In the genomic region with DNA sequence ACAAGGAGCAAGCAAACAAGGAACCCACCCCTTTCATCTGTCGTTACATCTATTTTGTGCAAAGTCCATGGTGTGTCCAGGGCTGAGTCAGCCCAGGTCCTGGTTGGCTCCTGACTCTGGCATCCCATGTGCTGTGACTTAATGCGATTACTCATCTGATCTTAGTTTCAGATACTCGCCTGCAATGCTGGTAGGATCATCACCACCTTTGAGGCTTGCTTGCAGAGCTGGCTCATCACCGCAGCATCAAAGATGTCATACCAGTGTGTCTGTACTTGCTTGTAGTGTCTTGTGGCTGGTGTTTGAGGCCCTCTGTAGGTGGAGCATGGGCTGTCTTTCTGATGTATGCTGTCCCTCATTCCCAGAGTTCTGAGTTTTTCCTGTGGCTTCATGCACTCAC, we compare ENCODE assay signal across 16 mouse cellular contexts.
A peak's percentile ranks its signal among the peaks of the same experiment; 100 is the strongest.
DNase-seq lines count a peak whose midpoint lies in the region; ATAC-seq and TF ChIP-seq lines count a peak whose summit lies in the region.
"Had no signal": no experiment of that assay in that cellular context is flagged by ENCODE, and none has a peak within 500 bp of the region (broad histone marks: within the 10 kb centered on the region; RNA-seq: fewer than 3 reads in every experiment).

No protein-coding gene starts in this region.

- no peak for TF ChIP-seq CTCF in CH12.LX (conservative IDR thresholded peaks at IDR 0.05 in 1 of 2, IDR thresholded peaks at IDR 0.05 in 1 of 2; ENCODE audit: low read depth in 2 of 2, low read length in 2 of 2)
- TF ChIP-seq CTCF in thymus, adult 2 months (IDR thresholded peaks at IDR 0.05; ENCODE audit: borderline replicate concordance, control insufficient read depth, extremely low read depth, insufficient read depth, low read length, poor library complexity): no peak

- no peaks in the 10 kb centered on the region; the same call in 1 of the 2 replicates for H3K36me3 ChIP-seq in kidney, embryonic 16.5 days (ENCODE audit: insufficient read depth, low read length)
- H3K36me3 ChIP-seq in CH12.LX (replicated peaks in 1 of 2; ENCODE audit: control insufficient read depth in 1 of 2, insufficient read depth in 1 of 2, low read length in 1 of 2): no peaks in the 10 kb centered on the region
- H3K36me3 ChIP-seq in thymus, adult 2 months (ENCODE audit: control insufficient read depth, insufficient read depth, low read length): no peaks in the 10 kb centered on the region
- H3K36me3 ChIP-seq: midbrain, embryonic 13.5 days; neural tube, embryonic 15.5 days had no signal

- ATAC-seq in kidney, embryonic 16.5 days (ENCODE audit: low FRiP score, low TSS enrichment): no peak
- ATAC-seq in activated CD4-positive, CD25-positive, alpha-beta regulatory T cell, adult 4 months: no peak
- ATAC-seq: midbrain, embryonic 13.5 days had no signal

- dilution Hi-C loops in CH12.LX (cut with MboI; ENCODE audit: extremely low pct_ligation_motif_present, extremely low pct_unique_long_range_greater_than_20kb, low sequenced_read_pairs): no loop called here

- H3K4me3 ChIP-seq in kidney, embryonic 16.5 days (ENCODE audit: low read length): no peak overlapping the region
- no peak overlapping the region for H3K4me3 ChIP-seq in CH12.LX (replicated peaks in 1 of 3; ENCODE audit: low read depth in 2 of 3, low read length in 2 of 3, poor library complexity in 1 of 3)
- H3K4me3 ChIP-seq in thymus, adult 2 months (ENCODE audit: control insufficient read depth, insufficient read depth, low read length): no peak overlapping the region
- H3K4me3 ChIP-seq: midbrain, embryonic 13.5 days; neural tube, embryonic 15.5 days had no signal

- H3K4me2 ChIP-seq in kidney, embryonic 16.5 days (replicated peaks; ENCODE audit: low read depth, low read length): no peak overlapping the region
- no peak overlapping the region for H3K4me2 ChIP-seq in CH12.LX (ENCODE audit: insufficient read depth, low read depth, poor library complexity, severe bottlenecking)
- H3K4me2 ChIP-seq: midbrain, embryonic 13.5 days; neural tube, embryonic 15.5 days had no signal

- DNase-seq in kidney, adult 18-20 months: no peak
- no peak for DNase-seq in CH12.LX (ENCODE audit: extremely low read depth)
- DNase-seq in adrenal gland, postnatal 14 days: peak; percentile 65
- peak; percentile 55 for DNase-seq in thymus, adult 2 months
- no peak for DNase-seq in spleen, postnatal 10 days (ENCODE audit: low spot score in 2 of 2)
- DNase-seq in lung, postnatal 4 days: no peak
- DNase-seq: heart, postnatal 10 days; kidney, adult 11 months; layer of hippocampus, adult 9-11 months; left cerebral cortex, postnatal 4 days; lung, postnatal 10 days; right cerebral cortex, postnatal 14 days had no signal

- H3K79me2 ChIP-seq in CH12.LX (replicated peaks; ENCODE audit: control insufficient read depth, extremely low read depth, insufficient read depth, poor library complexity, severe bottlenecking): no peaks in the 10 kb centered on the region

- no peaks in the 10 kb centered on the region for H3K9me3 ChIP-seq in kidney, embryonic 16.5 days (ENCODE audit: low read length)
- no peaks in the 10 kb centered on the region for H3K9me3 ChIP-seq in CH12.LX (replicated peaks; ENCODE audit: low read length)
- H3K9me3 ChIP-seq: midbrain, embryonic 13.5 days; neural tube, embryonic 15.5 days had no signal

- peaks cover 21% of the 10 kb centered on the region for H3K4me1 ChIP-seq in kidney, embryonic 16.5 days (ENCODE audit: insufficient read depth, low read length)
- H3K4me1 ChIP-seq in CH12.LX (ENCODE audit: control insufficient read depth in 1 of 2, insufficient read depth in 2 of 2): peaks cover 16 to 28% of the 10 kb centered on the region in 2 experiments; a peak in 3 of 4 replicates
- H3K4me1 ChIP-seq in thymus, adult 2 months (replicated peaks; ENCODE audit: control insufficient read depth, insufficient read depth, low read length): peaks cover 5% of the 10 kb centered on the region

- no peak for TF ChIP-seq EP300 in CH12.LX (IDR thresholded peaks at IDR 0.05; ENCODE audit: low read length)

- H3K9ac ChIP-seq in kidney, embryonic 16.5 days (replicated peaks; ENCODE audit: low read length): no peak overlapping the region
- no peak overlapping the region for H3K9ac ChIP-seq in CH12.LX (ENCODE audit: insufficient read depth, low read depth)
- H3K9ac ChIP-seq: midbrain, embryonic 13.5 days; neural tube, embryonic 15.5 days had no signal

- no peaks in the 10 kb centered on the region for H3K27me3 ChIP-seq in kidney, embryonic 16.5 days (ENCODE audit: insufficient read depth, low read length)
- H3K27me3 ChIP-seq in CH12.LX (replicated peaks): no peaks in the 10 kb centered on the region
- no peaks in the 10 kb centered on the region for H3K27me3 ChIP-seq in thymus, adult 2 months (ENCODE audit: control insufficient read depth, insufficient read depth, low read length)
- H3K27me3 ChIP-seq: midbrain, embryonic 13.5 days; neural tube, embryonic 15.5 days had no signal

- peak; percentile 2 for TF ChIP-seq RAD21 in CH12.LX (IDR thresholded peaks at IDR 0.05; ENCODE audit: low read depth, low read length)

- 77% methylated on average over 4 of the region's 4 CpGs for WGBS in kidney, embryonic 16.5 days
- WGBS in thymus, adult 2 months: 39% methylated on average over 4 of the region's 4 CpGs

- in situ Hi-C loops in CH12.LX (cut with MboI; ENCODE audit: low pct_ligation_motif_present, low pct_unique_long_range_greater_than_20kb, low sequenced_read_pairs): no loop called here

- TF ChIP-seq POLR2A in CH12.LX (IDR thresholded peaks at IDR 0.05; ENCODE audit: low read depth, low read length): no peak
- TF ChIP-seq POLR2A in thymus, adult 2 months (IDR thresholded peaks at IDR 0.05; ENCODE audit: control insufficient read depth, extremely low read depth, insufficient read depth, low read length, poor library complexity): no peak

- peak overlapping the region; percentile 13 for H3K27ac ChIP-seq in kidney, embryonic 16.5 days (ENCODE audit: low read length)
- H3K27ac ChIP-seq in CH12.LX (ENCODE audit: insufficient read depth, low read depth): no peak overlapping the region
- no peak overlapping the region for H3K27ac ChIP-seq in thymus, adult 2 months (ENCODE audit: control insufficient read depth, insufficient read depth, low read length)
- H3K27ac ChIP-seq: midbrain, embryonic 13.5 days; neural tube, embryonic 15.5 days had no signal

TF ChIP-seq in CH12.LX, 34 proteins besides CTCF, POLR2A, EP300 and RAD21:
- TF ChIP-seq CHD2 (IDR thresholded peaks at IDR 0.05; ENCODE audit: low read length): no peak
- no peak for TF ChIP-seq USF1 (IDR thresholded peaks at IDR 0.05; ENCODE audit: low read depth, low read length)
- no peak for TF ChIP-seq KAT2A (IDR thresholded peaks at IDR 0.05; ENCODE audit: insufficient replicate concordance, low read length)
- TF ChIP-seq ZMIZ1 (IDR thresholded peaks at IDR 0.05; ENCODE audit: low read depth, low read length): no peak
- TF ChIP-seq MAFK (IDR thresholded peaks at IDR 0.05; ENCODE audit: insufficient replicate concordance, low read length): no peak

Comparison
In these comparisons a context has a peak if more than half of its experiments do, and no peak if none do; other contexts are left out.
1. DNase-seq: peak in adrenal gland, postnatal 14 days (single experiment) and thymus, adult 2 months (single experiment); none in kidney, adult 18-20 months (single experiment), CH12.LX (single experiment), spleen, postnatal 10 days (0 of 2) and lung, postnatal 4 days (0 of 2).